Mouse (Mus musculus) kidney, adult 8-10 months (tissue): ENCODE results near the gene Alppl2.

Source experiments
- DNase-seq, 2 experiments: peaks; one replicate each; pipeline ENCODE4 v3.0.0; 2022

Gene Alppl2

DNA sequence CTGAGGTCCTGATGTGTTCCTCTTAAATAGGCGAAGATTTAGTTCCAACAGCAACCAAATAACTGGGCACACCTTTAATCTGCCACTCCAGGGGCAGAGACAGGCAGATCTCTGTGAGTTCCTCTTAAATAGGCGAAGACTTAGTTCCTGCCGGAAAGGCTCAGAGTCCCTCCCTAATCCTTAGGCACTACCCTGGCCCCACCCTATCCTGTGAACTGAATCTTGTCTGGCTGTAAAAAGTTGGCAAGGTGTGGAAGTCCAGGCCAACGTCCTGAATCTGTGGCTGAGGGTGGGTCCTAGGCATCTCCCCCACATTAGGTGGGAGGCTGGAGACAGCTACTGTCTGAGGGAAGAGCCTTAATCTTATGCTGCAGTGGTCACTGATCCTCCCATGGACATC, at the start of gene Alppl2:
Gene Alppl2 (minus strand): TSS at position 101 of the 400 bp plus-strand sequence.
- no peak for DNase-seq

DNA sequence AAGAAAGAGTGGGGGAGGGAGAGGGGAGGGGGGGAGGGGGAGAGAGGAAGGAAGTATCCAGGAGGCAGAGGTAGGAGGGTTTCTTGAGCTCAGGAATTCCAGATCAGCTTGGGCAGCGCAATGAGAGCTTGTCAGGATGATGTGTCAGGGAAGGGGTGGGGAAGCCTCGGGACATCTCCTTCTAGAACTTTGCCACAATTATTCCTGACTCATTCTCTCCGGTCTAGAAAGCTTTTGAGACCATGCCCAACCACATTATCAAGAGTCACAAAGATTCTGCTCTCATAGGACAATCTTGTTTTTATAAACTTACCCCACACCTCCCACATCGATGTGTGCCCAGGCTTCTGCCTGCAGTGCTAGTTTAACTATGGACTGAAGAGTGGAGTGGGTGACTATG, 42.1 kb upstream of the Alppl2 start:
- DNase-seq, result no peak

DNA sequence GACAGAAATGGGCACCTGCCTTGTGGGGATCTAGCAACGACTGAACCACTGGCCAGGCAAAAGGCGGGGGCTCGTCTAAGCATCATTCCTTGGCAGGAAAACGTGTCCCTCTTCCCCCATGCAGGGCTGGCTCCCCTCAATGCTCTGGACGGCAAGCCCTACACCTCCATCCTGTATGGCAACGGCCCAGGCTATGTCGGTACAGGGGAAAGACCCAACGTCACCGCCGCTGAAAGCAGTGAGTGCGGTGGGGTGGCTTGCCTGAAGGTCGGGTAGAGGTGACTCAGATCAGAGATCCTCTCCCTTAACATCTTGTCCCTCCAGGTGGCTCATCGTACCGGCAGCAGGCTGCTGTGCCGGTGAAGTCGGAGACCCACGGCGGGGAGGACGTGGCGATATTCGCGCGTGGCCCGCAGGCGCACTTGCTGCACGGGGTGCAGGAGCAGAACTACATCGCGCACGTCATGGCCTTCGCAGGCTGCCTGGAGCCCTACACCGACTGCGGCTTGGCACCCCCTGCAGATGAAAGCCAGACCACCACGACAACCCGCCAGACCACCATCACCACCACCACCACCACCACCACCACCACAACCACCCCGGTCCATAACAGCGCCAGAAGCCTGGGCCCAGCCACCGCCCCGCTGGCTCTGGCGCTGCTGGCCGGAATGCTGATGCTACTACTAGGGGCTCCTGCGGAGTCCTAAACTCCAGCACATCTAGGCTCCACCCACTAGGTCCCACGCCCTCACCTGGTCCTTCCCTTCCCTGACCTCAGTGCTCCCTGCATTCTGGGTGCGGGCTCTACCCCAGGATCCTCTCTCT, 37.7 kb upstream of the Alppl2 start:
- no peak for DNase-seq

- no peak for DNase-seq
Observed at GRCm38 (mm10) chr1:87124673-87125072, 34.9 kb upstream of the Alppl2 start, which contains the start of gene Akp3. Gene Akp3, plus strand, starts transcription at chr1:87124973.

- no peak for DNase-seq
Observed at GRCm38 (mm10) chr1:87114784-87115183, 25.1 kb upstream of the Alppl2 start.

DNA sequence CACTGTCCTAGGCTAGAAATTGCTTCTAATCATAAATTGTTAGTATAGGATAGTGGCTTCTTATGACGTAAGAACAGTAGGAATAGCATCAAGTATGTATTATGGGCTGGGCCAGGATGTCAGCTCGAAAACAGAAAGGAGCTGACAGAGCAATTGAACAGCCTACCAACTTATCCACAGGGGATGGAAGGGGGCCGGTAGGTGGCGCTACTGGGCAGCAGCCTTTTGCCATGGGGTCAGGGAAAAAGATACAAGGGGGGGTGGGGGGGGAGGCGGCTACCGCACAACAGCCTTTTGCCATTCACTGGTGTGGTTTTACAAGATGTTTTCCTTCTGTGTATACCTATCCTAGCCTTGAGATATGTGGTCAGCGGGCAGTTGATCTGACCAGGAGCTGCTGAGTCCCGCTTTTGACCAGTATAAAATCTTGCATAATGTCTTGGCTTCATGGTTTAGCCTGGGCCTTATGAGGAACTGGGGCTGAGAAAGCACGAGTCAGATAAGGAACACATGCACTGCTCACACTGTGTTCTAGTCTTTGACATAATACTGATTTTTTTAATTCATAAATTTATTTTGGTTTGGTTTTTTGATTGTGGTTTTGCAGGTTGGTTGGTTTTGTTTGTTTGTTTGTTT, 22.1 kb upstream of the Alppl2 start:
- peak in 1 of 2 experiments; percentile 48 for DNase-seq

DNA sequence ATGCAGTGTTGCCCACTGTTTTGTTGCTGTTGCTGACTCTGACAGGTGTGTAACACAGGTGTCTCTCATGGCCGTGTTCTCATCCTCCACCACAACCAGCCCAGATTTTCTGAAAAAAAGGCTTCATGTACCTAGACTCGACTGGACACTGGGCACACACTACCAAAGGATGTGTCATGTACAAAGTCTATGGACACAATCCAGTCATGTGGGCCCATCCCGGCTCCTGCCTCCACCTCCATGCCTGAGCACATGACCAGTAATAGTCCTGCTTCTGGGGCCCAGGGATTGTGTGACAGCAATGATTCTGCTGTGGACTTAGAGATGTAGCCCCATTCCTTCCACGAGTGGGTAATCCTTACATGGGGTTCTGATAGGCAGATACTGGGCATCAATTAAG, 18.8 kb upstream of the Alppl2 start:
- DNase-seq, result no peak

DNA sequence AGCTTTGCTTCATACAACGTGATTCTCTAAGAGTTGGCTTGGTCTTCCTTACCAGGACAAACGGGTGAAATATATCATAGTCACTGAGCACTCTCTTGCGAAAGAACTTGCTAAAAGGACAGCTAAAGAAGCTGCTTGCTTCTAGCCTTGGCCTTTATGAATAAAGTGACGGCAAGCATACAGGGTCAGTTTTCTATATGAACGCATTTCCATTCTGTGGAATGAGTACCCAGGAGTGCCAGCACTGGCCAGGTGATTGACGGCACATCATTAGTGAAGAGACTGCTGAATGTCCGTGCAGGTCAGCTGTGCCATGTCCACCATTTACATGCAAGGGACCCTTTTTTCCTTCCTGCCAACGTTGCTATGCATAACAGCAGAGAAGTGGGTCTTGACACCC, 16.8 kb upstream of the Alppl2 start:
- DNase-seq, result no peak

DNA sequence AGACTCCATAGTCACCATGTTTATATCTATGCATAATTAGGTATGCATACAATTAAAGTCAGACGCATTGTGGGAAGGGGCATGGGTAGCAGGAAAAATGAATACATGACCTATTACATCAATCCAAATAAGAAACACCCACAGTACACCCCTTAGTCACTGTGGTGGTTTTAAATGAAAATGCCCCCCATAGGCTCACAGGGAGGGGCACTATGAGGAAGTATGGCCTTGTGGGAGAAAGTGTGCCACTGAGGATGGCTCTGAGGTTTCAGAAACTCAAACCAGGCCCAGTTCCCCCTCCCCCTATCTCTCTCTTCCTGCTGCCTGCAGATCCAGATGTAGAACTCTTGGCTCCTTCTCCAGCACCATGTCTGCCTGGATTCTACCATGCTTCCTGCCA, 14.2 kb upstream of the Alppl2 start:
- no peak for DNase-seq

- no peak for DNase-seq
Observed at GRCm38 (mm10) chr1:87102114-87102513, 12.4 kb upstream of the Alppl2 start.

DNA sequence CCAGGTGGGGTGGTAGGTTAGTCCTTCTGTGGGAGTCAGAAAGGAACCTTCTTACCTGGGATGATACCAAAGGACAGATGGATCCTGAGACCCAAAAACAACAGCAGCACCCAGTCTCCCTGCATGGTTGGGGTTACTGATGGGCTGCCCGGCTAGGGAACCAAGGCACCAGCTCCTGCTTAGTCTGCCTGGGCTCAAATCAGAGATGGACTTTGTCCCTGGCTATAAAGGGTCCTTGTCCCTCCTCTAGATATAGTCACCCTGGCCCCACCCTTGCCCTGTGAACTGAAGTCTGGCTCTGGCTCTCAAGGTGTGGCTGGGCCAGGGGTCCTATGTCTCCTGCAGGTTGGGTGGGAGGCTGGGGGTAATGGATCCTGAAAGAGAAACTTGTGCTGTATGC, 11.7 kb upstream of the Alppl2 start, which contains the start of gene Alpi:
Gene Alpi (minus strand): TSS at position 196 of the 400 bp plus-strand sequence.
- no peak for DNase-seq

- peak; percentile 30 to 54 for DNase-seq
Observed at GRCm38 (mm10) chr1:87098358-87098975, 8.7 kb upstream of the Alppl2 start.

- no peak for DNase-seq
Observed at GRCm38 (mm10) chr1:87095642-87096041, 5.9 kb upstream of the Alppl2 start.

DNA sequence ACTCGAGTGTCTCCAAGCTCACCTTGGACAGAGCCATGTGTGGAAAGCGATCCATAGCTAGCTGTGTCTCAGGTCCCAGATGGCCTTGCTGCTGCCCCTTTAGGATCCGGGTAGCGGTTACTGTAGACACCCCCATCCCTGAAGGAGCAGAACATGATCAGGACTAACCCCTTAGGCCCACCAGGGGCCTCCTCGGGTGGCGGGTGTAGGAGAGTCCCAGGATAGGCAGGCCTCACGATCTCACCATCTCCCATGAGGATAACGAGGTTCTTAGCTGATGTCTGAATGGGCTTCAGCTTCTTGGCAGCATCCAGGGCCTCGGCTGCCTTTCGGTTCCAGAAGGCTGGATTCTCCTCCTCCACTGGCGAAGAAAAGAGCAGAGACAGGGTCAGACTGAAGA, 477 bp downstream of the Alppl2 start:
- DNase-seq, result no peak

DNA sequence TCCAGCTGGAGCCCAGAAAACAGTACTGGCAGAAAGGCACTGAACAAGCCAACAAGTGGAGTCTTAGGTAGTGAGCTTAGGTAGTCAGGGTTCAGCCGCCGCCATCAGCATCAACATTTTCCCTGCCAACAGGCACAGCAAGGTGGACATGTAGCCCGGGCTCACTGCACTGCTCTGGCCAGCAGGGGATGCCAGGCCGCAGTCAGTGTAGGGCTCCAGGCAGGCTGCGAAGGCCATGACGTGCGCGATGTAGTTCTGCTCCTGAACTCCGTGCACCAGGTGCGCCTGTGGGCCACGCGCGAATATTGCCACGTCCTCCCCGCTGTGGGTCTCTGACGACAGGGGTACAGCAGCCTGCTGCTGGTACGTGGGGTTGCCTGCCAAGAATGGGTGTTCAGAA, 2.8 kb downstream of the Alppl2 start:
- no peak for DNase-seq

GRCm38 (mm10) chr1:87086196-87086595, 3.5 kb downstream of the Alppl2 start:
- no peak for DNase-seq

- no peak for DNase-seq
Observed at GRCm38 (mm10) chr1:87073776-87074175, 16.0 kb downstream of the Alppl2 start.

GRCm38 (mm10) chr1:87070720-87071119, 19.0 kb downstream of the Alppl2 start:
- DNase-seq, result peak in 1 of 2 experiments; percentile 20

DNA sequence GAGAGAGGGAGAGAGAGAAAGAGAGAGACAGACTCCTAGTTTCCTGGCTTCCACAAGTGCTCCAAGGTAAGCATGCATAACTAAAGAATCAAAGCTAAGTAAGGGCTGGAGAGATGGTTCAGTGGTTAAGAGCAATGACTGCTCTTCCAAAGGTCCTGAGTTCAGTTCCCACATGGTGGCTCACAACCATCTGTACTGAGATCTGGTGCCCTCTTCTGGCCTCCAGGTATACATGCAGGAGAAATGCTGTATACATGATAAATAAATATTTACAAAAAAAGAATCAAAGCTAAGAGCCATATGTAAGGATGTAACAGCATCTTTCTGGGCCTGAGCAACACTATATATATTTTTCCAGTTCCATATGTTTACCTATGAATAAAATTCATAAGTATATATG, 28.8 kb downstream of the Alppl2 start:
- DNase-seq, result no peak

DNA sequence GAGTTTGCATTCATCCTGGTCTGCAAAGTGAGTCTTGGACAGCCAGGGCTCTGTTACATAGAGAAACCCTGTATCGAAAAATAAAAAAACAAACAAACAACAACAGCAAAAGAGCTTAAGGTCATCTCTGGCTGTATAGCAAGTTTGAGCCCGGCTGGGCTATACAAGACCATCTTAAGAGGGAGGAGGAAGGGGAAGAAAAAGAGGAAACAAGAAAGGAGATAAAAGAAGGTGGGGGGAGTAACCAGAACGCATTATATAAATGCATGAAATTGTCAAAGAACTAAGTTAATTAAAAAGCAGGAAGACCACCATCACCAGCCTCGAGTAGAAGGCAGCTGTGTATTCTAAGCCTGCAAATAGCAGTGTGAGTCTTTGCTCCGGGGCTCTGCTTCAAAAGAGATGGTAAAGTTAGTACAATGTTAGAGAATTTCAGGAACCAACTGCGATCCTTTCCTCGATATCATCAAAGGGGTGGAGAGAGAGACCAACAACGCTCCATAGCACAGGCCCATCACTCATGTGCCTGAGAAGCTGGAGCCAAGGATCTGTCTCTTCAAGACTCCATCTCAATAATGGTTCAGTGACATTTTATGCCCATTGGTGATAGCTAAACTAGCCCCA, 30.6 kb downstream of the Alppl2 start:
- DNase-seq, result no peak

- DNase-seq, result no peak
Observed at GRCm38 (mm10) chr1:87057075-87057474, 32.7 kb downstream of the Alppl2 start.

DNA sequence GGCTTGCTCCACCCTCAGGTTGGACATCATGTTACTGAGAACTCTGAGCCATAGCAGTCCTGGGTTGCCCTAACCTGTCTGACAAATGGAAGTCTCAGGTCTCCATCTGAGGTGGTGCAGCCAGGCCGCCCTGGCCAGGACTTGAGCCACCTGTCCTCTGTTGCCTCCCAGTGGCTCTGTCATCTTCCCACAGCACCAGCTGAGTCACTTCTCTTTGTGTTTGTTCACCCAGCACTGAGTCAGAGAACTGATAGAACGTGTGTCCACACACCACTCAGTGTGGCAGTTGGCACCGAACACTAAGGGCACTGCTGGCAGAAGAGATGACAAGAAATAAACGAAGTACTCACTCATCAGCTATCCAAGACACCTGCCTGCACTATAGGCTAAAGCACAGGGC, 38.4 kb downstream of the Alppl2 start:
- no peak for DNase-seq

DNA sequence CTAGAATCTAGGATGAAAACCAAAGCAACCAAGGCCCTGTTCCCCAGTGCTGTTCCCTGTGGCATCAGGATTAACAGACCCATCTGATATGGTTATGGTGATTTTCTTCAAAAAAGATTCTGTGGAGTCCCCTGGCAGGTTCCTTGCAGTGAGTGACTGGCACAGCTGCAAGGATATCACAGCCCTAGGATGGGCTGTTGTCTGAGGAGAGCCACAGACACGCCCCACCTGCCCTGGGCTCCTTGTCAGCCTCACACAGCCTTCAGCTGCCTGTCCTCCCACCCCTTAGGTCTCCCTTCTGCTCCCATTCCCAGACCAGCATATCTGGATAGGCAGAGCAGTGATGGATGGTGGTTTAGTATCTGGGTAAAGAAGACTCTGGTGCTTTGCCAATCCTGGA, 39.0 kb downstream of the Alppl2 start:
- no peak for DNase-seq
